Mouse (Mus musculus) liver, embryonic 16.5 days (tissue): ENCODE results near the gene Cldn4. TPM values are rescaled to one million over a fixed set of nuclear protein-coding genes. Genes with fewer than 3 reads are reported as not detected.

ENCODE experiments used
- ATAC-seq: fragments of 200-750 bp; cut with Nextera tagmentation; 2 replicates; pipeline ENCODE4 v1.8.0; 2017; ENCODE audit warnings: low read depth, mild to moderate bottlenecking, moderate number of reproducible peaks, moderate library complexity
- H3K27ac ChIP-seq: fragments of 300-500 bp; sonication (generic); 2 replicates; pipeline ENCODE4 v1.5.1; 2014; ENCODE audit warnings: mild to moderate bottlenecking, low read length
- H3K27me3 ChIP-seq: fragments of 300-500 bp; sonication (generic); 2 replicates; pipeline ENCODE4 v1.6.1; 2014; ENCODE audit warnings: low read depth, low read length, mixed read lengths; ENCODE audit not compliant: control insufficient read depth, insufficient read depth
- H3K36me3 ChIP-seq: fragments of 300-500 bp; sonication (generic); 2 replicates; pipeline ENCODE4 v1.6.1; 2014; ENCODE audit warnings: mild to moderate bottlenecking; ENCODE audit not compliant: control insufficient read depth, insufficient read depth
- H3K4me1 ChIP-seq: fragments of 300-500 bp; sonication (generic); 2 replicates; pipeline ENCODE4 v1.6.1; 2014; ENCODE audit warnings: low read depth, low read length, mixed read lengths; ENCODE audit not compliant: control insufficient read depth
- H3K4me2 ChIP-seq: fragments of 300-500 bp; sonication (generic); 2 replicates; pipeline ENCODE4 v1.6.1; 2014; ENCODE audit warnings: low read depth, low read length, mixed read lengths
- H3K4me3 ChIP-seq: fragments of 300-500 bp; sonication (generic); 2 replicates; pipeline ENCODE4 v1.5.1; 2014; ENCODE audit warnings: low read depth, mild to moderate bottlenecking, low read length
- H3K9ac ChIP-seq: fragments of 300-500 bp; sonication (generic); 2 replicates; pipeline ENCODE4 v1.6.1; 2014; ENCODE audit warnings: low read depth, low read length
- H3K9me3 ChIP-seq: fragments of 300-500 bp; sonication (generic); replicated peaks from 2 replicates; pipeline ENCODE4 v1.6.1; 2016; ENCODE audit warnings: low read length; ENCODE audit not compliant: control insufficient read depth
- WGBS: fragments of 180-500 bp; shearing (Covaris S2); extraction: QIAGEN DNeasy Blood & Tissue Kit; methylation state at CpG from one replicate; pipeline ENCODE4 v1.1.7; 2014; ENCODE audit not compliant: insufficient replicate concordance; 5-methylcytosine and 5-hydroxymethylcytosine counted together
- polyA plus RNA-seq: library from polyadenylated mRNA; unstranded; fragments of >200 nt; fragmentation: Nextera tagmentation; extraction: Ambion mirVana; gene quantifications from 2 replicates; pipeline ENCODE4 v1.2.1, GENCODE M21; 2015

Cldn4 gene
- polyA plus RNA-seq, 1 experiment from 2014 or later = 0.71 TPM

GRCm38 (mm10) chr5:134913753-134914152, 33.0 kb downstream of the Cldn4 start:
- H3K27me3 ChIP-seq = no peaks in the 10 kb centered on the region
- H3K9ac ChIP-seq = peak overlapping the region; percentile 86
- ATAC-seq = peak; percentile 86
- H3K36me3 ChIP-seq = no peaks in the 10 kb centered on the region; the same call in 1 of the 2 replicates
- H3K9me3 ChIP-seq = no peaks in the 10 kb centered on the region
- H3K4me3 ChIP-seq = peak overlapping the region; percentile 67
- peaks cover 35% of the 10 kb centered on the region for H3K4me1 ChIP-seq
- peak overlapping the region; percentile 80 for H3K4me2 ChIP-seq
- WGBS = 27% methylated on average over 4 of the region's 4 CpGs
- H3K27ac ChIP-seq = peak overlapping the region; percentile 98

- Histone ChIP-seq H3K27me3 (no peaks in the 10 kb centered on the region), H3K36me3 (no peaks in the 10 kb centered on the region; the same call in 1 of the 2 replicates), H3K4me3 (peak overlapping the region; percentile 67), H3K4me2 (peak overlapping the region; percentile 65), H3K4me1 (peaks cover 31% of the 10 kb centered on the region), H3K27ac (peak overlapping the region; percentile 98), H3K9me3 (no peaks in the 10 kb centered on the region), H3K9ac (peak overlapping the region; percentile 86)
- 25% methylated on average over 3 of the region's 3 CpGs for WGBS
- peak; percentile 25 for ATAC-seq
Observed at GRCm38 (mm10) chr5:134913352-134913751, 33.4 kb downstream of the Cldn4 start.

- Histone ChIP-seq H3K4me1 (peaks cover 25% of the 10 kb centered on the region), H3K27ac (peak overlapping the region; percentile 40), H3K9me3 (no peaks in the 10 kb centered on the region), H3K4me3 (peak overlapping the region; percentile 67), H3K4me2 (peak overlapping the region; percentile 65), H3K36me3 (no peaks in the 10 kb centered on the region), H3K9ac (peak overlapping the region; percentile 10; the same call in 1 of the 2 replicates), H3K27me3 (no peaks in the 10 kb centered on the region)
- 90% methylated on average over 2 of the region's 2 CpGs for WGBS
- ATAC-seq = no peak
Observed at GRCm38 (mm10) chr5:134911901-134912300, 34.8 kb downstream of the Cldn4 start.

GRCm38 (mm10) chr5:134907135-134907534, 39.6 kb downstream of the Cldn4 start:
- H3K36me3 ChIP-seq = no peaks in the 10 kb centered on the region
- H3K27me3 ChIP-seq = no peaks in the 10 kb centered on the region
- H3K4me3 ChIP-seq = no peak overlapping the region
- no peaks in the 10 kb centered on the region for H3K9me3 ChIP-seq
- H3K27ac ChIP-seq = no peak overlapping the region
- peaks cover 12% of the 10 kb centered on the region for H3K4me1 ChIP-seq
- H3K9ac ChIP-seq = no peak overlapping the region
- ATAC-seq = peak; percentile 83
- WGBS = under 1% methylated on average over 13 of the region's 13 CpGs
- H3K4me2 ChIP-seq = no peak overlapping the region

- Histone ChIP-seq H3K27me3 (no peaks in the 10 kb centered on the region), H3K9me3 (no peaks in the 10 kb centered on the region), H3K27ac (no peak within 1 kb of the TSS), H3K4me1 (peaks cover 7% of the 10 kb centered on the region), H3K4me2 (no peak within 1 kb of the TSS), H3K36me3 (no peaks in the 10 kb centered on the region), H3K4me3 (no peak within 1 kb of the TSS), H3K9ac (no peak within 1 kb of the TSS)
- 82% methylated on average over 6 of the region's 6 CpGs for WGBS
- no peak for ATAC-seq
Observed at GRCm38 (mm10) chr5:134906633-134907032, 40.1 kb downstream of the Cldn4 start, which contains the start of gene Tmem270. TSS of gene Tmem270 (minus strand) at chr5:134906733.

- no peak overlapping the region for H3K27ac ChIP-seq
- H3K4me2 ChIP-seq = no peak overlapping the region
- no peaks in the 10 kb centered on the region for H3K9me3 ChIP-seq
- no peaks in the 10 kb centered on the region for H3K4me1 ChIP-seq
- no peaks in the 10 kb centered on the region for H3K36me3 ChIP-seq
- no peak overlapping the region for H3K4me3 ChIP-seq
- H3K9ac ChIP-seq = no peak overlapping the region
- WGBS = 57% methylated on average over 8 of the region's 8 CpGs
- no peak for ATAC-seq
- no peaks in the 10 kb centered on the region for H3K27me3 ChIP-seq
Observed at GRCm38 (mm10) chr5:134901644-134902027, 45.1 kb downstream of the Cldn4 start.

GRCm38 (mm10) chr5:134901012-134901643, 45.6 kb downstream of the Cldn4 start:
- H3K9ac ChIP-seq = no peak overlapping the region
- H3K36me3 ChIP-seq = no peaks in the 10 kb centered on the region
- H3K4me1 ChIP-seq = no peaks in the 10 kb centered on the region
- no peak overlapping the region for H3K4me3 ChIP-seq
- H3K4me2 ChIP-seq = no peak overlapping the region
- no peaks in the 10 kb centered on the region for H3K9me3 ChIP-seq
- H3K27ac ChIP-seq = no peak overlapping the region
- no peak for ATAC-seq
- 48% methylated on average over 12 of the region's 12 CpGs for WGBS
- H3K27me3 ChIP-seq = no peaks in the 10 kb centered on the region

GRCm38 (mm10) chr5:134897596-134897995, 49.1 kb downstream of the Cldn4 start:
- no peak for ATAC-seq

GRCm38 (mm10) chr5:134896965-134897364, 49.8 kb downstream of the Cldn4 start:
- H3K9me3 ChIP-seq = no peaks in the 10 kb centered on the region
- H3K27me3 ChIP-seq = no peaks in the 10 kb centered on the region
- WGBS = 74% methylated on average over 8 of the region's 8 CpGs
- ATAC-seq = no peak
- H3K4me1 ChIP-seq = no peaks in the 10 kb centered on the region
- H3K4me3 ChIP-seq = no peak overlapping the region
- H3K27ac ChIP-seq = no peak overlapping the region
- no peak overlapping the region for H3K9ac ChIP-seq
- H3K36me3 ChIP-seq = no peaks in the 10 kb centered on the region
- H3K4me2 ChIP-seq = no peak overlapping the region

More at GRCm38 (mm10) chr5:134897596-134897995, 49.1 kb downstream of the Cldn4 start:
- Histone ChIP-seq H3K4me2 (no peak overlapping the region), H3K27ac (no peak overlapping the region), H3K9ac (no peak overlapping the region), H3K9me3 (no peaks in the 10 kb centered on the region), H3K36me3 (no peaks in the 10 kb centered on the region), H3K27me3 (no peaks in the 10 kb centered on the region), H3K4me3 (no peak overlapping the region), H3K4me1 (no peaks in the 10 kb centered on the region)
- WGBS = 68% methylated on average over 17 of the region's 17 CpGs
